Mouse (Mus musculus): Measurements from ENCODE around the gene Maco1. TPM values are rescaled to one million over a fixed set of nuclear protein-coding genes. Genes with fewer than 3 reads are reported as not detected.

Gene Maco1
- polyA plus RNA-seq, 1 experiment from 2014 or later = 36.8 TPM

DNA sequence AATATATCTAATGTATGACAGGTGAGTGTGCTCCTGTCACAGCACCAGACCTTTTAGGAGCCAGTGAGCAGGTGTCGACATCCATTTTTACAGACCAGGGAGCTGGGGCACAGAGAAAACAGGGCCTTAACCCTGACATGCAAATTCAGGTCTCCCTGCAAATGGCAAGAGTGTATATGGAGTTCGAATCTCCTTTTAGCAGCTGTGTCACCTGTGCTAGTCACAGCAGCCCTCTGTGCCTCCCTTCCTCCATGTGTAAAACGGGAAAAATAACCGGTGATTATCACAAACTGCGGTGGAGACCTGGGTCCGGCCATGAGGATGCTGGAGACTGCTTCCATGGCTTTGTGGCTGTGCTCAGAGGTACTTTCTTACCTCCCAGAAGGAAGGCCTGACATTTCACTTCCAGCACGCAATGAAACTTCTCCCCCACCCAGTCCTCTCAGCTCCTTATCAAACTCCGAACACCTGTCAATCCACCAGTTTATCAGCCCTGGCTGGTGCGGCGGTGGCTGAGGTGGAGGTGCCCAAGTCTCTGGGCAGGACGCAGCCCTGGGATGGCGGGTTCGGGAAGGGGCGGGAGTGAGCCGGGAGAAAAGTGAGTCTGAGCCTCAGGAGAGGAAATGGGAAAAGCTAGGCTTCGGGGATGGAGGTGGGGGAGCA, 16.1 kb upstream of the Maco1 start:
- Histone ChIP-seq H3K4me1 (peaks cover 15% of the 10 kb centered on the region), H3K4me3 (no peak overlapping the region), H3K36me3 (no peaks in the 10 kb centered on the region), H3K27me3 (ENCODE audit: low read depth, poor library complexity, severe bottlenecking) (peaks cover 42% of the 10 kb centered on the region), H3K27ac (replicated peaks) (0 out of 2 replicates have a peak overlapping the region, but pooled peaks have one; percentile 9), H3K9me3 (replicated peaks) (no peaks in the 10 kb centered on the region)
- DNase-seq (ENCODE audit: low spot score) = no peak
- WGBS = 16% methylated on average over 16 of the region's 16 CpGs

- WGBS = 26% methylated on average over 9 of the region's 9 CpGs
- peaks cover 42% of the 10 kb centered on the region for H3K27me3 ChIP-seq (ENCODE audit: low read depth, poor library complexity, severe bottlenecking)
- no peak for DNase-seq (ENCODE audit: low spot score)
- H3K36me3 ChIP-seq = no peaks in the 10 kb centered on the region
- H3K27ac ChIP-seq (replicated peaks) = no peak overlapping the region
- H3K4me1 ChIP-seq = peaks cover 15% of the 10 kb centered on the region
- no peaks in the 10 kb centered on the region for H3K9me3 ChIP-seq (replicated peaks)
- no peak overlapping the region for H3K4me3 ChIP-seq
Observed at GRCm38 (mm10) chr4:134868490-134868889, 15.3 kb upstream of the Maco1 start.

DNA sequence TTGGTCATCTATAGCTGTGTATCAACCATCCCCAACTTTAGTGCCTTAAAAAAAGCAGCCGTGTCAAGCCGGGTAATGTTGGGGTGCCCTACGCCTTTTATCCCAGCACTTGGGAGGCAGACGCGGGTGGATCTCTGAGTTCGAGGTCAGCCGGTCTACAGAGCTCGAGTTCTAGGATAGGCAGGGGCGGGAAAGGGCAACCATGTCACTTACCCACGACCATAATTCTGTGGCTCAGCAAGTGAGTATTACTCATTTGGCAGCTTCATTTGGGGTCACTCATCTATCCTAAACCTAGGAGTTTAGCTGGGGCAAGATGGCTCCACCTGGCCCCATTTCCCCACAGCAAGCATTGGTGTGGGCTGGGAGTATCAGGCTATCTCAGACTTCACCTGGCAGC, 14.9 kb upstream of the Maco1 start:
- H3K27me3 ChIP-seq (ENCODE audit: low read depth, poor library complexity, severe bottlenecking) = peaks cover 42% of the 10 kb centered on the region
- 91% methylated on average over 10 of the region's 10 CpGs for WGBS
- no peak overlapping the region for H3K27ac ChIP-seq (replicated peaks)
- no peak overlapping the region for H3K4me3 ChIP-seq
- H3K9me3 ChIP-seq (replicated peaks) = no peaks in the 10 kb centered on the region
- no peak for DNase-seq (ENCODE audit: low spot score)
- H3K4me1 ChIP-seq = peaks cover 15% of the 10 kb centered on the region
- no peaks in the 10 kb centered on the region for H3K36me3 ChIP-seq

GRCm38 (mm10) chr4:134867661-134868060, 14.5 kb upstream of the Maco1 start:
- Histone ChIP-seq H3K4me1 (peaks cover 15% of the 10 kb centered on the region), H3K9me3 (replicated peaks) (no peaks in the 10 kb centered on the region), H3K27me3 (ENCODE audit: low read depth, poor library complexity, severe bottlenecking) (peaks cover 42% of the 10 kb centered on the region), H3K36me3 (no peaks in the 10 kb centered on the region), H3K4me3 (no peak overlapping the region), H3K27ac (replicated peaks) (no peak overlapping the region)
- whole genome bisulfite sequencing = 91% methylated on average over 8 of the region's 8 CpGs
- no peak for DNase-seq (ENCODE audit: low spot score)

DNA sequence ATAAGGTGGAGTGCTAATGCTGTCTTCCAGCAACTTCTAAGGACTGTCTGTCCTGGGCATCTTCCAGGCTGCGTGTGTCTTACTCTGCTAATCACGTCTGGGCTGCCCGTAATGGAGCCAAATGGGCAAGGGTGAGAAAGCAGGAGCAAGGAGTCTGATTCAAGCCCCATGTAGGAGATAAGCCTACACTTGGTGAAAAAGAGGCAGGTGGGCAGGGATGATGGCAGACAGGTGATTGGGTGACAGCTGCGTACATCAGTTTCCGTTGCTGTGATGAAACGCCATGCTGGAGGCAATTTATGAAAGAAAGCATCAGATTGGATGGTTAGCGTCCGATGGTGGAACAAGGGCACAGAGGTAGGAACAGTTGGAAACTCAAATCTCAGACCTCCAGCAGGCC, 14.1 kb upstream of the Maco1 start:
- peaks cover 15% of the 10 kb centered on the region for H3K4me1 ChIP-seq
- WGBS = 93% methylated on average over 8 of the region's 8 CpGs

GRCm38 (mm10) chr4:134865789-134866188, 12.6 kb upstream of the Maco1 start:
- no peak for DNase-seq (ENCODE audit: low spot score)
- 92% methylated on average over 5 of the region's 5 CpGs for WGBS
- Histone ChIP-seq H3K9me3 (replicated peaks) (no peaks in the 10 kb centered on the region), H3K27me3 (ENCODE audit: low read depth, poor library complexity, severe bottlenecking) (peaks cover 35% of the 10 kb centered on the region), H3K4me3 (no peak overlapping the region), H3K36me3 (no peaks in the 10 kb centered on the region), H3K4me1 (peaks cover 15% of the 10 kb centered on the region), H3K27ac (replicated peaks) (no peak overlapping the region; the same call in 1 of the 2 replicates)

More for the DNA sequence above, 14.1 kb upstream of the Maco1 start:
- Histone ChIP-seq H3K4me3 (no peak overlapping the region), H3K27me3 (ENCODE audit: low read depth, poor library complexity, severe bottlenecking) (peaks cover 42% of the 10 kb centered on the region), H3K36me3 (no peaks in the 10 kb centered on the region), H3K27ac (replicated peaks) (no peak overlapping the region), H3K9me3 (replicated peaks) (no peaks in the 10 kb centered on the region)
- no peak for DNase-seq (ENCODE audit: low spot score)

DNA sequence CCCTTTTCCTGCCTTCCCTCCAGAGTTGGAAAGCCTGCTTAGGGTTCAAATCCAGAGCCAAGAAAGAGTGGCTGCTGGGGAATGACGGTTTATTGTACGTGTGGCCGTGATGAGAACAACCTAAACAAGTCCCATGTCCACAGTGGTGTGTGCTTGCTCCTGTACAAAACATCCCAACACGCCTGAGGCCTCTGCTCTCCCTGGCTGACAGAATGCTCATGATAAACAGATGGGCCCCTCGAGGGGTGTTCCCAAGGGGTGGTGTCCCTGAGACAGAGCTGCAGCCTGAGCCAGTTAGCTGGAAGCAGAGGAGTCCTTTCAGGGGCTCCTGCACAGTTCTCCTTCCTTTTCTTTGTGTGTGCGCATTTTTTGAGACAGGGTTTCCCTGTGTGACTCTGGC, 12.2 kb upstream of the Maco1 start:
- Histone ChIP-seq H3K4me3 (no peak overlapping the region), H3K27me3 (ENCODE audit: low read depth, poor library complexity, severe bottlenecking) (peaks cover 31% of the 10 kb centered on the region), H3K36me3 (no peaks in the 10 kb centered on the region), H3K9me3 (replicated peaks) (no peaks in the 10 kb centered on the region), H3K4me1 (peaks cover 15% of the 10 kb centered on the region), H3K27ac (replicated peaks) (no peak overlapping the region; the same call in 1 of the 2 replicates)
- 87% methylated on average over 6 of the region's 6 CpGs for WGBS
- DNase-seq (ENCODE audit: low spot score) = no peak

GRCm38 (mm10) chr4:134863937-134864729, 11.0 kb upstream of the Maco1 start, which contains the start of gene Rhd:
Rhd (plus strand) TSS chr4:134864536.
- Histone ChIP-seq H3K4me3 (no peak within 1 kb of the TSS), H3K27me3 (ENCODE audit: low read depth, poor library complexity, severe bottlenecking) (peaks cover 18% of the 10 kb centered on the region), H3K4me1 (peaks cover 7% of the 10 kb centered on the region), H3K27ac (replicated peaks) (peak within 1 kb of the TSS; percentile 52), H3K9me3 (replicated peaks) (no peaks in the 10 kb centered on the region), H3K36me3 (no peaks in the 10 kb centered on the region)
- DNase-seq (ENCODE audit: low spot score) = no peak
- 72% methylated on average over 14 of the region's 14 CpGs for WGBS

- no peak overlapping the region for H3K27ac ChIP-seq (replicated peaks)
- DNase-seq (ENCODE audit: low spot score) = no peak
- 90% methylated on average over 7 of the region's 7 CpGs for whole genome bisulfite sequencing
- H3K4me1 ChIP-seq = no peaks in the 10 kb centered on the region
- H3K4me3 ChIP-seq = no peak overlapping the region
- H3K27me3 ChIP-seq (ENCODE audit: low read depth, poor library complexity, severe bottlenecking) = peaks cover 7% of the 10 kb centered on the region
- no peaks in the 10 kb centered on the region for H3K9me3 ChIP-seq (replicated peaks)
- no peaks in the 10 kb centered on the region for H3K36me3 ChIP-seq
Observed at GRCm38 (mm10) chr4:134862996-134863395, 9.9 kb upstream of the Maco1 start.

GRCm38 (mm10) chr4:134861884-134862283, 8.7 kb upstream of the Maco1 start:
- DNase-seq (ENCODE audit: low spot score) = no peak
- Histone ChIP-seq H3K36me3 (no peaks in the 10 kb centered on the region), H3K4me1 (no peaks in the 10 kb centered on the region), H3K9me3 (replicated peaks) (no peaks in the 10 kb centered on the region), H3K27ac (replicated peaks) (no peak overlapping the region), H3K27me3 (ENCODE audit: low read depth, poor library complexity, severe bottlenecking) (no peaks in the 10 kb centered on the region; the same call in 1 of the 2 replicates), H3K4me3 (no peak overlapping the region)
- WGBS = 91% methylated on average over 6 of the region's 6 CpGs

DNA sequence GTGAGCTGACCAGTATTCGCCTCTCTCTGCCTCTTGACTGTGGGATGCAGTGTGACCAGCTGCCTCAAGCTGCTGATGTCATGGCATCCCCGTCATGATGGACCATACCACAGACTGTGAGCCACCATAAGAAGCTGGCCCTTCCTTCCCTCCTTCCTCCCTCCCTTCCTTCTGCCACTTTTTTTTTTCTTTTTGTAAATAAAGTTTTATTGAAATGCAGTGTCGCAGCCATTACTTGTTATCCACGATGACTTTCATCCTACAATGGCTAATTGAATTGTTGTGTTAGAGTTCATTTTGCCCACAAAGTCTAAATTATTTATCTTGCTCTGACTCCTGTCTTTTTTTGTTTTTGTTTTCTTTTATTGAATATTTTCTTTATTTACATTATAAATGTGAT, 5.3 kb upstream of the Maco1 start:
- WGBS = 83% methylated on average over 4 of the region's 4 CpGs
- peaks cover 24% of the 10 kb centered on the region for H3K27me3 ChIP-seq (ENCODE audit: low read depth, poor library complexity, severe bottlenecking)
- 0 out of 2 replicates have a peak, but pooled peaks cover 6% of the 10 kb centered on the region for H3K4me1 ChIP-seq
- no peak for DNase-seq (ENCODE audit: low spot score)
- no peaks in the 10 kb centered on the region for H3K36me3 ChIP-seq
- H3K4me3 ChIP-seq = no peak overlapping the region
- no peaks in the 10 kb centered on the region for H3K9me3 ChIP-seq (replicated peaks)
- no peak overlapping the region for H3K27ac ChIP-seq (replicated peaks)

GRCm38 (mm10) chr4:134856501-134856900, 3.4 kb upstream of the Maco1 start:
- WGBS = 35% methylated on average over 5 of the region's 5 CpGs
- H3K36me3 ChIP-seq = no peaks in the 10 kb centered on the region
- H3K27me3 ChIP-seq (ENCODE audit: low read depth, poor library complexity, severe bottlenecking) = peaks cover 24% of the 10 kb centered on the region
- peaks cover 14% of the 10 kb centered on the region for H3K4me1 ChIP-seq
- no peak overlapping the region for H3K4me3 ChIP-seq
- no peaks in the 10 kb centered on the region for H3K9me3 ChIP-seq (replicated peaks)
- H3K27ac ChIP-seq (replicated peaks) = no peak overlapping the region
- no peak for DNase-seq (ENCODE audit: low spot score)

- 60% methylated on average over 5 of the region's 5 CpGs for WGBS
- Histone ChIP-seq H3K4me1 (peaks cover 19% of the 10 kb centered on the region), H3K4me3 (no peak overlapping the region), H3K27ac (replicated peaks) (no peak overlapping the region), H3K9me3 (replicated peaks) (no peaks in the 10 kb centered on the region), H3K36me3 (no peaks in the 10 kb centered on the region), H3K27me3 (ENCODE audit: low read depth, poor library complexity, severe bottlenecking) (peaks cover 24% of the 10 kb centered on the region)
- no peak for DNase-seq (ENCODE audit: low spot score)
Observed at GRCm38 (mm10) chr4:134856056-134856455, 2.9 kb upstream of the Maco1 start.
